Mouse (Mus musculus) T-helper 2 cell (primary cell): ENCODE results near the gene Chrdl1.

Experiments
- in situ Hi-C: fragments of 300-600 bp; cut with MboI, MseI; formaldehyde crosslinking; loops from one replicate; pipeline ENCODE4 v1.15.1; 2025; ENCODE audit warnings: high pct_unique_total_duplicates

The Chrdl1 gene

GRCm38 (mm10) chrX:143393791-143394369, at the start of gene Chrdl1:
Gene Chrdl1 (minus strand): TSS chrX:143394262.
- in situ Hi-C loops, result no loop called here

GRCm38 (mm10) chrX:143442638-143443037, 48.6 kb upstream of the Chrdl1 start:
- in situ Hi-C loops, result no loop called here

GRCm38 (mm10) chrX:143404601-143405000, 10.5 kb upstream of the Chrdl1 start:
- in situ Hi-C loops, result loop anchor here (25.0 kb wide), 1 partner anchor 758 kb away; the partner anchor contains the start of gene A730046J19Rik

GRCm38 (mm10) chrX:143366256-143366959, 27.7 kb downstream of the Chrdl1 start:
- in situ Hi-C loops, result no loop called here

GRCm38 (mm10) chrX:143347227-143347626, 46.8 kb downstream of the Chrdl1 start:
- in situ Hi-C loops, result no loop called here

GRCm38 (mm10) chrX:143346739-143347138, 47.3 kb downstream of the Chrdl1 start:
- in situ Hi-C loops, result no loop called here

GRCm38 (mm10) chrX:143344509-143345495, 49.3 kb downstream of the Chrdl1 start:
- in situ Hi-C loops, result no loop called here

GRCm38 (mm10) chrX:143338156-143338555, 55.9 kb downstream of the Chrdl1 start:
- in situ Hi-C loops, result no loop called here

- in situ Hi-C loops, result no loop called here
Observed at GRCm38 (mm10) chrX:143337561-143337960, 56.5 kb downstream of the Chrdl1 start.

GRCm38 (mm10) chrX:143336661-143337060, 57.4 kb downstream of the Chrdl1 start:
- in situ Hi-C loops, result no loop called here

GRCm38 (mm10) chrX:143335846-143336245, 58.2 kb downstream of the Chrdl1 start:
- in situ Hi-C loops, result no loop called here

GRCm38 (mm10) chrX:143313166-143313565, 80.9 kb downstream of the Chrdl1 start:
- in situ Hi-C loops, result no loop called here

- in situ Hi-C loops, result no loop called here
Observed at GRCm38 (mm10) chrX:143294726-143295125, 99.3 kb downstream of the Chrdl1 start.

GRCm38 (mm10) chrX:143275202-143275601, 118.9 kb downstream of the Chrdl1 start:
- in situ Hi-C loops, result no loop called here

- in situ Hi-C loops, result no loop called here
Observed at GRCm38 (mm10) chrX:143250709-143251108, 143.4 kb downstream of the Chrdl1 start.
